Mouse (Mus musculus): ENCODE data around the gene Vezf1. TPM values are rescaled to one million over a fixed set of nuclear protein-coding genes. Genes with fewer than 3 reads are reported as not detected.

The Vezf1 gene
- polyA plus RNA-seq, 1 experiment = 14.2 TPM

GRCm38 (mm10) chr11:88097173-88097572 is 29.1 kb downstream of the Vezf1 start:
- Histone ChIP-seq H3K4me3 (ENCODE audit: extremely low read depth, insufficient read depth, insufficient read length) (no peak overlapping the region), H3K27me3 (ENCODE audit: control insufficient read depth, insufficient read depth, low read length) (peaks cover 8% of the 10 kb centered on the region; the same call in 1 of the 2 replicates), H3K36me3 (ENCODE audit: control insufficient read depth, insufficient read depth, low read length) (no peaks in the 10 kb centered on the region), H3K4me1 (ENCODE audit: control insufficient read depth, insufficient read depth, insufficient read length) (peaks cover 9% of the 10 kb centered on the region), H3K27ac (ENCODE audit: insufficient read depth, low read length) (no peak overlapping the region)
- 26% methylated on average over 4 of the region's 4 CpGs for WGBS
- no peak for TF ChIP-seq CTCF (IDR thresholded peaks at IDR 0.05; ENCODE audit: extremely low read depth, insufficient read depth, insufficient read length, insufficient replicate concordance)
- TF ChIP-seq POLR2A (IDR thresholded peaks at IDR 0.05; ENCODE audit: low read depth, low read length) = no peak
- no peak for DNase-seq (ENCODE audit: low read depth in 1 of 2, low spot score in 2 of 2)

GRCm38 (mm10) chr11:88098021-88098729 is 30.1 kb downstream of the Vezf1 start, which contains the start of gene Cuedc1:
Gene Cuedc1, plus strand, starts transcription at chr11:88098058.
- no peak for DNase-seq (ENCODE audit: low read depth in 1 of 2, low spot score in 2 of 2)
- TF ChIP-seq CTCF (IDR thresholded peaks at IDR 0.05; ENCODE audit: extremely low read depth, insufficient read depth, insufficient read length, insufficient replicate concordance) (no peak), POLR2A (IDR thresholded peaks at IDR 0.05; ENCODE audit: low read depth, low read length) (no peak)
- peak within 1 kb of the TSS; percentile 69 for H3K4me3 ChIP-seq (ENCODE audit: extremely low read depth, insufficient read depth, insufficient read length)
- 41% methylated on average over 17 of the region's 17 CpGs for WGBS
- peaks cover 9% of the 10 kb centered on the region for H3K4me1 ChIP-seq (ENCODE audit: control insufficient read depth, insufficient read depth, insufficient read length)
- H3K27me3 ChIP-seq (ENCODE audit: control insufficient read depth, insufficient read depth, low read length) = peaks cover 8% of the 10 kb centered on the region; the same call in 1 of the 2 replicates
- no peaks in the 10 kb centered on the region for H3K36me3 ChIP-seq (ENCODE audit: control insufficient read depth, insufficient read depth, low read length)
- H3K27ac ChIP-seq (ENCODE audit: insufficient read depth, low read length) = peak within 1 kb of the TSS; percentile 17; the same call in 1 of the 2 replicates

- Histone ChIP-seq H3K4me3 (ENCODE audit: extremely low read depth, insufficient read depth, insufficient read length) (peak overlapping the region; percentile 69), H3K27me3 (ENCODE audit: control insufficient read depth, insufficient read depth, low read length) (peaks cover 8% of the 10 kb centered on the region; the same call in 1 of the 2 replicates), H3K36me3 (ENCODE audit: control insufficient read depth, insufficient read depth, low read length) (no peaks in the 10 kb centered on the region), H3K4me1 (ENCODE audit: control insufficient read depth, insufficient read depth, insufficient read length) (peaks cover 9% of the 10 kb centered on the region), H3K27ac (ENCODE audit: insufficient read depth, low read length) (peak overlapping the region; percentile 62)
- WGBS = under 1% methylated on average over 85 of the region's 95 CpGs
- peak in 1 of 2 experiments; percentile 76 for DNase-seq (ENCODE audit: low read depth in 1 of 2, low spot score in 2 of 2)
- peak; percentile 23; the same call in 1 of the 2 replicates for TF ChIP-seq CTCF (IDR thresholded peaks at IDR 0.05; ENCODE audit: extremely low read depth, insufficient read depth, insufficient read length, insufficient replicate concordance)
- TF ChIP-seq POLR2A (IDR thresholded peaks at IDR 0.05; ENCODE audit: low read depth, low read length) = no peak
These were observed 30.9 kb downstream of the Vezf1 start for GRCm38 (mm10) chr11:88098787-88099598.

GRCm38 (mm10) chr11:88099599-88100023 is 31.5 kb downstream of the Vezf1 start:
- no peak for TF ChIP-seq POLR2A (IDR thresholded peaks at IDR 0.05; ENCODE audit: low read depth, low read length)
- no peak for TF ChIP-seq CTCF (IDR thresholded peaks at IDR 0.05; ENCODE audit: extremely low read depth, insufficient read depth, insufficient read length, insufficient replicate concordance)
- Histone ChIP-seq H3K4me3 (ENCODE audit: extremely low read depth, insufficient read depth, insufficient read length) (peak overlapping the region; percentile 69), H3K4me1 (ENCODE audit: control insufficient read depth, insufficient read depth, insufficient read length) (peaks cover 9% of the 10 kb centered on the region), H3K36me3 (ENCODE audit: control insufficient read depth, insufficient read depth, low read length) (no peaks in the 10 kb centered on the region), H3K27me3 (ENCODE audit: control insufficient read depth, insufficient read depth, low read length) (peaks cover 8% of the 10 kb centered on the region; the same call in 1 of the 2 replicates), H3K27ac (ENCODE audit: insufficient read depth, low read length) (peak overlapping the region; percentile 62; the same call in 1 of the 2 replicates)
- peak in 1 of 2 experiments; percentile 14 for DNase-seq (ENCODE audit: low read depth in 1 of 2, low spot score in 2 of 2)
- WGBS = 2% methylated on average over 37 of the region's 38 CpGs

- TF ChIP-seq POLR2A (IDR thresholded peaks at IDR 0.05; ENCODE audit: low read depth, low read length) (no peak), CTCF (IDR thresholded peaks at IDR 0.05; ENCODE audit: extremely low read depth, insufficient read depth, insufficient read length, insufficient replicate concordance) (no peak)
- H3K4me1 ChIP-seq (ENCODE audit: control insufficient read depth, insufficient read depth, insufficient read length) = peaks cover 9% of the 10 kb centered on the region
- H3K36me3 ChIP-seq (ENCODE audit: control insufficient read depth, insufficient read depth, low read length) = no peaks in the 10 kb centered on the region
- H3K27ac ChIP-seq (ENCODE audit: insufficient read depth, low read length) = no peak overlapping the region
- no peak overlapping the region for H3K4me3 ChIP-seq (ENCODE audit: extremely low read depth, insufficient read depth, insufficient read length)
- 68% methylated on average over 4 of the region's 4 CpGs for whole genome bisulfite sequencing
- peaks cover 8% of the 10 kb centered on the region; the same call in 1 of the 2 replicates for H3K27me3 ChIP-seq (ENCODE audit: control insufficient read depth, insufficient read depth, low read length)
- DNase-seq (ENCODE audit: low read depth in 1 of 2, low spot score in 2 of 2) = no peak
These were observed 32.1 kb downstream of the Vezf1 start for GRCm38 (mm10) chr11:88100170-88100569.

- Histone ChIP-seq H3K36me3 (ENCODE audit: control insufficient read depth, insufficient read depth, low read length) (no peaks in the 10 kb centered on the region), H3K4me3 (ENCODE audit: extremely low read depth, insufficient read depth, insufficient read length) (no peak overlapping the region), H3K4me1 (ENCODE audit: control insufficient read depth, insufficient read depth, insufficient read length) (peaks cover 20% of the 10 kb centered on the region), H3K27me3 (ENCODE audit: control insufficient read depth, insufficient read depth, low read length) (peaks cover 8% of the 10 kb centered on the region; the same call in 1 of the 2 replicates), H3K27ac (ENCODE audit: insufficient read depth, low read length) (no peak overlapping the region)
- whole genome bisulfite sequencing = 83% methylated on average over 19 of the region's 19 CpGs
- TF ChIP-seq CTCF (IDR thresholded peaks at IDR 0.05; ENCODE audit: extremely low read depth, insufficient read depth, insufficient read length, insufficient replicate concordance) = no peak
- TF ChIP-seq POLR2A (IDR thresholded peaks at IDR 0.05; ENCODE audit: low read depth, low read length) = no peak
- no peak for DNase-seq (ENCODE audit: low read depth in 1 of 2, low spot score in 2 of 2)
These were observed 35.3 kb downstream of the Vezf1 start for GRCm38 (mm10) chr11:88103214-88103941.
